Mouse (Mus musculus) kidney, postnatal 14 days (tissue): ENCODE results near the gene Lhfpl2.
"Not testable (repeated sequence)": the region's sequence is repeated elsewhere in the genome, so short reads cannot be mapped to it uniquely, and the experiment has no call there.

Experiments
- DNase-seq: peaks from one replicate; pipeline ENCODE4 v3.0.0; 2022; ENCODE audit warnings: mixed read lengths

The Lhfpl2 gene

DNA sequence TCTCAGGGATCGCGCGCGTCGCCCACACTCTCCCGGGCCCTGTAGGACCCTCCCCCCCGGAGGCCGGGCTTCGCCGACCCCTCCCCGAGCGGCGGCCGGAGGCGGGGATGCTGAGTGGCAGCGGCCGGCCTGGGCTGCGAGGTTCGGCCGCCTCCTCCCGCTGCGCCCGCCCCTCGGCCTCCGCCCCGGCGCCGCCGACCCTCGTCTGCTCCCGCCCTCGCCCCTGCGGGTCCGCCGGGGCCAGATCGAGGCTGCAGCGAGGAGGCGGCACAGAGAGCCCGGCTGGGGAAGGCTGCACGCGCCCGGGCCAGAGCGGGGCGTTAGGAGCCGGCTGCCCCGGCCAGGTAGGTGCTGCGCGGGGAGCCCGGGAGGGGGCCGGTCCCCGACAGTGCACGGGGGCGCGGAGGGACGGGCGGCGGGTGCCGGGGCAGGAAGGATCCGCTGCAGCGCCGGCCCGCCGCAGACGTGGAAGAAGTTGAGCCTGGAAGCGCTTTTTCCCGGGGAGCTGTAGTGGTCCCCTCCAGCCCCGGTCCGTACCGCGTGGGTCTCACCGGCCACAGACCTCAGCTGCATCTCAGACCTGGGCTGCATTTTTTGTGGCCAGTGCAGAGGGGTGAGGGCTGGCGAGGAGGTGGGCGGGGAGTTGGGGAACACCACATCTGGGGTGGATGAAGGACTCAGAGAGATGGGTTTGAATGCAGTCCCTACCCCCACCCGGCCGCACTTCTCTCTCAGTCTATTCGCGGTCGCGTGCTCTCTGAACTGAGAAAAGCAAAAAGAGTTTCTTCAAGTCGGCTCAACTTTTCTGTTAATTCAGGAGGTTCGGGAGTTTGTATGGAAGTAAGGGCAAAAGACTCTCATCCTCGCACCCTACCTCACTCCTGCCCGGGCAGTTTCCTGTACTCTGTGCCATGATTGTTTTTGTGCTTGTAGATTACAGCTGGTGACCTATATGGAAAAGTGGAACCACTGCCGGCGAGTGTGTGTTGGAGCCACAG, at the start of gene Lhfpl2:
Lhfpl2 (plus strand) TSS at position 234 of the 998 bp plus-strand sequence.
- peak; percentile 88 for DNase-seq

- no peak for DNase-seq
Observed at GRCm38 (mm10) chr13:94011996-94012575, 45.5 kb upstream of the Lhfpl2 start.

DNA sequence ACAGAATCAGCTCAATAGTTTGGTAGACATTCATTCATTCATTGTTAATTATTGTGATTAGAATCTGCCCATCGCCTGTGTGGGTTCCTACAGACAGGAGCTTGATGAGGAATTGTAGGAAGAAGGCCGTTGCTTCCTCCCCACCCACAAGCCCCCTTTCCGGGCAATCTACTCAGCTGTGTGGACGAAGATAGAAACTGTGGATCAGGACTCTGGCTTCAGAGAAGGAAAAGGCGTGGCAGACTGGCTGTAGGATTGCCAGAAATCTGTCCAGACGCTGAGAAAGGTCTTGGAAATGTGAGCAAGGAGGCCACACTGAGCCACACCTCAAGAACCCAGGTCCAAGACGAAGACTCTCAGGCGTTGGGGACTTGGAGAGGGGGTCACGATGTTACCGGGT, 43.6 kb upstream of the Lhfpl2 start:
- peak; percentile 39 for DNase-seq

GRCm38 (mm10) chr13:94024575-94024974, 33.0 kb upstream of the Lhfpl2 start:
- DNase-seq, result not testable (repeated sequence)

- no peak for DNase-seq
Observed at GRCm38 (mm10) chr13:94029147-94029546, 28.4 kb upstream of the Lhfpl2 start.

GRCm38 (mm10) chr13:94030551-94030950, 27.0 kb upstream of the Lhfpl2 start:
- DNase-seq, result no peak

DNA sequence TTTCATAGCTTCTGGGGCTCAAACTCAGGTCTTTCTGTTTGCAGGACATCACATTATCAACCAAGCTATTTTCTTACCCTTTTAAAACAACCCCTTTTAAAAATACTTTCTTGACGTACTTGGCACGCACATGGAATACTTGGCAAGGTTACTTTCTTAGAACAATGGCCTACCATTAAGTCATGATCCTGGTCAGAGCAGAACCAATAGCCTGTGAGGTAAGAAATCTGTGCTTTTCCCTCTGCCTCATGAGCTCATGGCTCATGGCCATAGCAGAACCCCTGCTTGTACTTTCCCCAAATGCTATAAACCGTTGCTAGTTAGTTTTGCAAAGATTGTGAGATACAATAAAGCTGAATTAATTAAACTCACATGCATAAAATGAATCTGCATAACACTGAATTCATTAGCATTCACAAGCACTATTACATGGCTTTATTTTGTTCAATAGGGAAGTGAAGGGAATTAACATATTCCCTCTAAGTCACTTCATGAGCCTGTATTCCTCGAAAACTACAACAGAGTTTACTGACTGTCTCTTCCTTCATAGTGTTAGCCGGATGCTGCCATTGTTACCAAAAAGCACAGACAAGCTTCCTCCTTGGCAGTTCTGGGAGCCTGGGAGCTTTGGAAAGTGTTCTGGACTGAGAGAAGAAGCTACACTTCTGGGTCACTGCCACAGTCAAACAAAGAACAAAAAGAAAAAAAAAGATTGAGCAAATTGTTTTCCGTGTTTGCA, 20.1 kb upstream of the Lhfpl2 start:
- peak; percentile 49 for DNase-seq

DNA sequence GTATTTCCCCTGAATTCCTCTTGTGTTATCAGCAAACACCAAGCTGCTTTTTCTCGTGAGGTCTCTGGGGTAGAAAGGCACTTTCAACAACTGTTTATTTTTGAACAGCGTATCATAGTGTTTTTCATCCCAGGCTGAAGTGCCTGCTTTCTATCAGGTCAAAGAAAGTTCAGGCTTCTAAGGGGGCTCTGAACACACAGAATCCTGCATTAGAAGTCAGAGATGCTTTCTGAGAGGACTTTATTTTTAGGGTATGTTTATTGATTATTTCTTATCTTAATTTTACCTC, 19.6 kb upstream of the Lhfpl2 start:
- DNase-seq, result no peak

- no peak for DNase-seq
Observed at GRCm38 (mm10) chr13:94050036-94050435, 7.6 kb upstream of the Lhfpl2 start.

GRCm38 (mm10) chr13:94050782-94051181, 6.8 kb upstream of the Lhfpl2 start:
- no peak for DNase-seq

DNA sequence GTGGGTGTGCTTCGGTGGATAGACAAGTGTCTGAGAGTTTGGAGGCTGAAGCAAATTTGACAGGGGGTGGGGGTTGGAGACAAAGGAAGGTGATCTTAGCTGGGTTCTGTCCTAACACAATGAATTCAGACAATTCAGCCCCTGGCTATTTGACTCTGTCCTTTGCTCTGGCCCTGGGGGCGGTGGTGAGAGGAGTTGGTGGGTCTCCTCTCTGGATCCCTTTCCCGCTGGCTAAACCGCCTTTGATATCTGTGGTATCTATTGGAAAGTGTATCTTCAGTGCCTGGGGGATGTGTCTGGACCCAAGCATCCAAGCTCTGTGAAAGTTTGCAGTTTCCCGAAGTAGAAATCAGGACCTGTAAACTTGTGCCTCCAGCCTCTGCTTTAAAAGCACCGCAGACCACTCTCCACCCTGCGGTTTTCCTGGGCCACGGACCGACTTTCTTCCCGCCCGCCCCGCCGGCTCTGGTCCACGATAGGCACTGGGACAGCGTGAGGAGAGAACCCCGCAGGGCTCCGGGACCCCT, 497 bp upstream of the Lhfpl2 start:
- DNase-seq, result no peak

- DNase-seq, result no peak
Observed at GRCm38 (mm10) chr13:94058642-94059222, 1.1 kb downstream of the Lhfpl2 start.

- no peak for DNase-seq
Observed at GRCm38 (mm10) chr13:94059373-94059772, 1.8 kb downstream of the Lhfpl2 start.

GRCm38 (mm10) chr13:94059778-94060177, 2.2 kb downstream of the Lhfpl2 start:
- peak; percentile 64 for DNase-seq

GRCm38 (mm10) chr13:94060461-94060860, 2.9 kb downstream of the Lhfpl2 start:
- DNase-seq, result no peak

- no peak for DNase-seq
Observed at GRCm38 (mm10) chr13:94061256-94061877, 3.8 kb downstream of the Lhfpl2 start.

GRCm38 (mm10) chr13:94062349-94063111, 4.9 kb downstream of the Lhfpl2 start:
- DNase-seq, result peak; percentile 90

DNA sequence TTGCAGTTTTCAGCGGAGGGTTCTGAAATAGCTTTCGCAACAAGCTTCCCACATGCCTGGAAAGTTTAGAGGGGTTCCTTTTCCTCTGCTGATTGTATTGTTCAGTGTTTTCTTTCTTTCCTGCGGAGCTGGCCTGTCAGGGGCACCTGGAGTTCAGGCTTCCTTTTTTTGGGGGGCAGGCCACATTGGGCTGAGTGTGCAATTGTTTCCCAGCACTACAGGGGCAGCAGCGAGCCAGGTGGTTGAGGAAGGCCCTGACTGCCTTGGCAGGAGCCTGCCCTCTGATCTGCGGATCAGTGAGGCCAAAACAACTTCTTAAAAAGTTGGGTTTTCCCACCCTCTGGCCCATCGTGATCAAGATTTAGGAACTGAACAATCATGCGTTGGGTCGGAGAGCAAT, 5.6 kb downstream of the Lhfpl2 start:
- peak; percentile 71 for DNase-seq

DNA sequence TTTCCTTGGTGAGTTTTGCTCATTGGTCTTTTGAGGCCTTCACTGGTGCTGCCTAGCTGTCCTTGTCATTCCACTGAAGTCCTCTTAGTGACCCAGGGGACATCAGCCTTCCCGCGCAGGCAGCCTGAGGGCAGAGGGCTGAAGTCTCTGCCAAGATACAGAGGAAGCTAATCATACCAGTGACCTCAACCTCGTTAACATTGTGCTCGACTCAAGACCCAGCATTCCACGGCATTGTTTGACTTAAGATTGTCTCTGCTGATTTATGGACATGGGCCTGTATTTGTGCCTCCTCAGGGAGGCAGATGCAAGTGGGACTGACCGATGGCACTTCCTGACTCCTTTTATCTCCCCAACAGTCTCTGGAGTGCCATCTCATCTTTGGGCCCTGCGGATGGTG, 7.0 kb downstream of the Lhfpl2 start:
- DNase-seq, result peak; percentile 85

GRCm38 (mm10) chr13:94065276-94066050, 7.9 kb downstream of the Lhfpl2 start:
- DNase-seq, result no peak
